Mouse (Mus musculus): ENCODE measurements at regions not wholly inside any gene's neighbourhood (a gene's known extent, or its start where the extent isn't known, plus 50 kb on each side); places are given as distances from the start of the nearest gene placed in this dataset.

DNA sequence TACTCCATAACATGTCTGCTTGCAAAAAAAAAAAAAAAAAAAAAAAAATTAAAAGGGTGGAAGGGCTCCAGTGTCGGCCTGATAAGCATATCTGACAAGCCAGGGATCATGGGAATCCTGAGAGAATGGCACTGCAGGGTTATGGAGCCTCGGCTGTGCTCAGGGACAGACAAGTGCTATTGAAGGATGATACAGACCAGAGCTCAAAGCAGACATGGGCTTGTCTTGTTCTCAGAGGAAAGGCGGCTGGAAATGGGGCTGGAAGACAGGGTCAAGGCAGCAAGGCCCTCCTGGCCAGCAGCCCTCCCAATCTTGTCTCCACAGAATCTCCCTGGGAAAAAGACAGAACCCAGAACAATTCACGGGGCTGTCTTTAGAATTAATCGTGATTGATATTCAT, 449.0 kb downstream of the Insc start:
- TF ChIP-seq POLR2A (IDR thresholded peaks at IDR 0.05; ENCODE audit: borderline replicate concordance, insufficient read depth, low read length) = no peak
- TF ChIP-seq CTCF (IDR thresholded peaks at IDR 0.05; ENCODE audit: borderline replicate concordance, insufficient read depth, low read depth, low read length) = no peak

Measured in cerebellum, adult 2 months (tissue).